ENCODE assay signal across 17 mouse cellular contexts in genomic region chr19:43626160-43626559, GRCm38 (mm10). TPM values are rescaled to one million over a fixed set of nuclear protein-coding genes. Genes with fewer than 3 reads are reported as not detected.
DNase-seq lines count a peak whose midpoint lies in the region; ATAC-seq and TF ChIP-seq lines count a peak whose summit lies in the region.
"Had no signal": no experiment of that assay in that cellular context is flagged by ENCODE, and none has a peak within 500 bp of the region (broad histone marks: within the 10 kb centered on the region; RNA-seq: fewer than 3 reads in every experiment).

No protein-coding gene starts in this region.

- peaks cover 11% of the 10 kb centered on the region; the same call in 1 of the 2 replicates for H3K4me1 ChIP-seq in intestine, embryonic 14.5 days (replicated peaks; ENCODE audit: control insufficient read depth, insufficient read depth, low read length)
- 0 out of 2 replicates have a peak, but pooled peaks cover 3% of the 10 kb centered on the region for H3K4me1 ChIP-seq in intestine, embryonic 16.5 days (ENCODE audit: control insufficient read depth, insufficient read depth, low read length)
- H3K4me1 ChIP-seq in limb, embryonic 10.5 days, result peaks cover 6% of the 10 kb centered on the region; the same call in 1 of the 2 replicates

- H3K9ac ChIP-seq in intestine, embryonic 14.5 days (ENCODE audit: low read length), result no peak overlapping the region
- H3K9ac ChIP-seq in intestine, embryonic 16.5 days (ENCODE audit: low read depth, low read length), result no peak overlapping the region

- H3K4me3 ChIP-seq in intestine, embryonic 14.5 days (ENCODE audit: low read depth, low read length), result no peak overlapping the region
- no peak overlapping the region for H3K4me3 ChIP-seq in intestine, embryonic 16.5 days (ENCODE audit: low read length)
- H3K4me3 ChIP-seq in C2C12 (ENCODE audit: insufficient read depth, poor library complexity, severe bottlenecking), result no peak overlapping the region
- no peak overlapping the region for H3K4me3 ChIP-seq in limb, embryonic 10.5 days

- no peak overlapping the region; the same call in 1 of the 2 replicates for H3K27ac ChIP-seq in intestine, embryonic 14.5 days (ENCODE audit: low read depth)
- no peak overlapping the region for H3K27ac ChIP-seq in intestine, embryonic 16.5 days (ENCODE audit: low read length)
- H3K27ac ChIP-seq in limb, embryonic 10.5 days, result no peak overlapping the region

- no peaks in the 10 kb centered on the region for H3K9me3 ChIP-seq in intestine, embryonic 14.5 days (ENCODE audit: control insufficient read depth, low read length)
- no peaks in the 10 kb centered on the region for H3K9me3 ChIP-seq in intestine, embryonic 16.5 days (ENCODE audit: control insufficient read depth, low read length)
- no peaks in the 10 kb centered on the region for H3K9me3 ChIP-seq in limb, embryonic 10.5 days (replicated peaks)

- H3K79me2 ChIP-seq in C2C12 (ENCODE audit: control insufficient read depth, insufficient read depth), result no peaks in the 10 kb centered on the region

- TF ChIP-seq POLR2A in brain, embryonic 14.5 days (IDR thresholded peaks at IDR 0.05; ENCODE audit: borderline replicate concordance, extremely low read depth, insufficient read depth, insufficient read length, poor library complexity, severe bottlenecking), result no peak

- H3K79me3 ChIP-seq in C2C12 (ENCODE audit: low read depth), result no peaks in the 10 kb centered on the region

- H3ac ChIP-seq in C2C12 (ENCODE audit: control insufficient read depth, insufficient read length, low read depth), result no peak overlapping the region

- H3K36me3 ChIP-seq in intestine, embryonic 14.5 days (ENCODE audit: control insufficient read depth, insufficient read depth, low read length), result no peaks in the 10 kb centered on the region
- no peaks in the 10 kb centered on the region for H3K36me3 ChIP-seq in intestine, embryonic 16.5 days (ENCODE audit: control insufficient read depth, insufficient read depth, low read length)
- H3K36me3 ChIP-seq in C2C12 (ENCODE audit: control insufficient read depth, insufficient read depth), result no peaks in the 10 kb centered on the region
- H3K36me3 ChIP-seq in limb, embryonic 10.5 days, result no peaks in the 10 kb centered on the region

- no peak for DNase-seq in intestine, embryonic 14.5 days (ENCODE audit: low spot score)
- DNase-seq in brain, embryonic 14.5 days (ENCODE audit: low read depth), result peak; percentile 86
- DNase-seq in limb, embryonic 10.5 days (ENCODE audit: low spot score), result peak; percentile 31
- no peak for DNase-seq in cerebellum, postnatal 14 days
- no peak for DNase-seq in thymus, postnatal 36 days
- DNase-seq: adrenal gland, postnatal 14 days; cerebellum, adult 9-10 months; heart, postnatal 10 days; kidney, adult 11 months; kidney, postnatal 36 days; liver; lung, adult 2 months; lung, postnatal 4 days; right cerebral cortex, postnatal 4 days; thymus, adult 18-20 months had no signal

- H3K4me2 ChIP-seq in intestine, embryonic 14.5 days (ENCODE audit: low read length), result no peak overlapping the region
- no peak overlapping the region for H3K4me2 ChIP-seq in intestine, embryonic 16.5 days (ENCODE audit: low read depth, low read length)

- TF ChIP-seq CTCF in C2C12 (IDR thresholded peaks at IDR 0.05; ENCODE audit: control insufficient read depth, insufficient read depth, insufficient read length), result no peak
- no peak for TF ChIP-seq CTCF in brain, embryonic 14.5 days (IDR thresholded peaks at IDR 0.05; ENCODE audit: borderline replicate concordance, extremely low read depth, insufficient read depth, insufficient read length)

- peaks cover 8% of the 10 kb centered on the region; the same call in 1 of the 2 replicates for H3K27me3 ChIP-seq in intestine, embryonic 14.5 days (replicated peaks; ENCODE audit: control insufficient read depth, insufficient read depth, low read length)
- H3K27me3 ChIP-seq in intestine, embryonic 16.5 days (replicated peaks; ENCODE audit: control insufficient read depth, insufficient read depth, low read length), result 0 out of 2 replicates have a peak, but pooled peaks cover 3% of the 10 kb centered on the region
- H3K27me3 ChIP-seq in C2C12 (ENCODE audit: control insufficient read depth, insufficient read depth, insufficient read length), result peaks cover 18% of the 10 kb centered on the region
- peaks cover 66% of the 10 kb centered on the region for H3K27me3 ChIP-seq in limb, embryonic 10.5 days (ENCODE audit: low read depth, poor library complexity, severe bottlenecking)

- ATAC-seq in intestine, embryonic 14.5 days (replicated peaks; ENCODE audit: low FRiP score, low TSS enrichment, low read depth), result 0 out of 2 replicates have a peak, but pooled peaks have one; percentile 47
- no peak for ATAC-seq in intestine, embryonic 16.5 days

- 22% methylated on average over 3 of the region's 3 CpGs for WGBS in intestine, embryonic 14.5 days
- 29% methylated on average over 3 of the region's 3 CpGs for WGBS in intestine, embryonic 16.5 days
- WGBS in limb, embryonic 10.5 days, result 37% methylated on average over 3 of the region's 3 CpGs

TF ChIP-seq in C2C12, 6 proteins besides CTCF, POLR2A, EP300 and RAD21:
- TF ChIP-seq MYOD1 (IDR thresholded peaks at IDR 0.05; ENCODE audit: control insufficient read depth, insufficient read length, low read depth) (peak; percentile 93), USF1 (IDR thresholded peaks at IDR 0.05; ENCODE audit: low read depth) (peak; percentile 79), CEBPB (IDR thresholded peaks at IDR 0.05; ENCODE audit: low read depth) (no peak), FOSL1 (IDR thresholded peaks at IDR 0.05; ENCODE audit: insufficient read depth, low read length, poor library complexity, severe bottlenecking) (no peak), MAX (IDR thresholded peaks at IDR 0.05) (no peak), MYOG (IDR thresholded peaks at IDR 0.05; ENCODE audit: control insufficient read depth, extremely low read depth, insufficient read length) (no peak)

RNA-seq across cellular contexts. Expression of gene Nkx2-3, which starts 14.0 kb away (rescaled TPM):
- 82.3 and 83.9 TPM in 2 replicates for polyA plus RNA-seq in intestine, embryonic 14.5 days (2014; fragmentation: Nextera tagmentation; extraction: Ambion mirVana)
- 61.3 and 64.6 TPM in 2 replicates for polyA plus RNA-seq in intestine, embryonic 16.5 days (2015; fragmentation: Nextera tagmentation; extraction: Ambion mirVana)
- 0.02 TPM for polyA plus RNA-seq in C2C12 (2012; fragmentation: generic; extraction: Trizol)
- 0.90 and 1.4 TPM in 2 replicates for polyA plus RNA-seq in brain, embryonic 14.5 days (2012; rRNA removed)
- polyA plus RNA-seq in limb, embryonic 10.5 days (2016; fragmentation: Nextera tagmentation; extraction: Ambion mirVana), result 0.65 TPM in 1 of 2 replicates, not detected in the other
- polyA plus RNA-seq: lung, adult 2 months had no signal

RNA-seq across cellular contexts. Expression of gene Slc25a28, which starts 48.5 kb away (rescaled TPM):
- 18.6 and 21.4 TPM in 2 replicates for polyA plus RNA-seq in intestine, embryonic 14.5 days (2014; fragmentation: Nextera tagmentation; extraction: Ambion mirVana)
- polyA plus RNA-seq in intestine, embryonic 16.5 days (2015; fragmentation: Nextera tagmentation; extraction: Ambion mirVana), result 19.5 and 20.0 TPM in 2 replicates
- 23.0 TPM for polyA plus RNA-seq in C2C12 (2012; fragmentation: generic; extraction: Trizol)
- polyA plus RNA-seq in brain, embryonic 14.5 days (2012; rRNA removed), result 73.8 and 98.7 TPM in 2 replicates
- polyA plus RNA-seq in limb, embryonic 10.5 days (2016; fragmentation: Nextera tagmentation; extraction: Ambion mirVana), result 10.8 and 12.7 TPM in 2 replicates

Comparison
In these comparisons a context has a peak if more than half of its experiments do, and no peak if none do; other contexts are left out.
1. DNase-seq: peak in brain, embryonic 14.5 days (single experiment) and limb, embryonic 10.5 days (single experiment); none in intestine, embryonic 14.5 days (single experiment), cerebellum, postnatal 14 days (0 of 2) and thymus, postnatal 36 days (0 of 2).
2. RNA of gene Nkx2-3, which starts 14.0 kb away (polyA plus RNA-seq): 82.3 to 83.9 TPM in intestine, embryonic 14.5 days and 61.3 to 64.6 TPM in intestine, embryonic 16.5 days; 0.90 to 1.4 TPM in brain, embryonic 14.5 days, 0.02 TPM in C2C12 (single experiment) and 0.65 TPM in limb, embryonic 10.5 days; every median in the first group is over 10 times any median in the second.